Mouse (Mus musculus): Measurements from ENCODE around the gene Wnt10b.

- TF ChIP-seq CTCF (IDR thresholded peaks at IDR 0.05; ENCODE audit: borderline replicate concordance, insufficient read depth, low read depth, low read length) (no peak), POLR2A (IDR thresholded peaks at IDR 0.05; ENCODE audit: borderline replicate concordance, insufficient read depth, low read length) (no peak)
Measured at GRCm38 (mm10) chr15:98733370-98733769, 44.6 kb downstream of the Wnt10b start.

Data from cerebellum, adult 2 months (tissue).